Mouse (Mus musculus): Measurements from ENCODE around the gene Spint2.

DNA sequence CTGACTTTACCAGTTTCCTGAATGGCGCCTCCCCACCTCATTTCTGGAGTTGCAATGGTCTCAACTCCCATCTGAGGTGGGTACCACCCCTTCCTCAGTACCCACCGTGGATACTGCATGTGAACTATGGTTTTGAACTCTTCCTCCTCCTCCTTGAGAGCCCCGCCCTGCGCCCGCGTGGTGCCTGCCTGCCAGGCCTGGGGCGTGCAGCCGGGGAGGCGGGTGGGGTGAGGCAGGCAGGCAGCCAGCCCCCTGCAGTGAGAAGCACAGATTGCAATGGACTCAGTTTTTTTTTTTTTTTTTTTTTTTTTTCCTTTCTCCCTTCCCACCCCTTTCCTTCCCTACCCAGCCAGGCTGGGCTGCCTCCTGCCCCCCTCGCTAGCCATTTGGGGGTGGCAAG is 35.3 kb upstream of the Spint2 start:
- peak; percentile 14; the same call in 1 of the 2 replicates for TF ChIP-seq CTCF (IDR thresholded peaks at IDR 0.05; ENCODE audit: borderline replicate concordance, extremely low read depth, insufficient read depth, insufficient read length)
- no peak for TF ChIP-seq POLR2A (IDR thresholded peaks at IDR 0.05; ENCODE audit: borderline replicate concordance, extremely low read depth, insufficient read depth, insufficient read length, poor library complexity, severe bottlenecking)

All from brain, embryonic 14.5 days (tissue).